Mouse (Mus musculus): ENCODE data around the gene Cryab. TPM values are rescaled to one million over a fixed set of nuclear protein-coding genes. Genes with fewer than 3 reads are reported as not detected.
A peak's percentile ranks its signal among the peaks of the same experiment; 100 is the strongest.

Gene Cryab
- polyA plus RNA-seq, 1 experiment from 2014 or later, result 36.0 TPM

GRCm38 (mm10) chr9:50727171-50727924 is 23.8 kb upstream of the Cryab start:
- under 1% methylated on average over 30 of the region's 30 CpGs for WGBS
- peaks cover 32% of the 10 kb centered on the region for H3K4me1 ChIP-seq
- ATAC-seq (ENCODE audit: insufficient number of reproducible peaks, insufficient read depth, low FRiP score, low TSS enrichment), result peak; percentile 5

DNA sequence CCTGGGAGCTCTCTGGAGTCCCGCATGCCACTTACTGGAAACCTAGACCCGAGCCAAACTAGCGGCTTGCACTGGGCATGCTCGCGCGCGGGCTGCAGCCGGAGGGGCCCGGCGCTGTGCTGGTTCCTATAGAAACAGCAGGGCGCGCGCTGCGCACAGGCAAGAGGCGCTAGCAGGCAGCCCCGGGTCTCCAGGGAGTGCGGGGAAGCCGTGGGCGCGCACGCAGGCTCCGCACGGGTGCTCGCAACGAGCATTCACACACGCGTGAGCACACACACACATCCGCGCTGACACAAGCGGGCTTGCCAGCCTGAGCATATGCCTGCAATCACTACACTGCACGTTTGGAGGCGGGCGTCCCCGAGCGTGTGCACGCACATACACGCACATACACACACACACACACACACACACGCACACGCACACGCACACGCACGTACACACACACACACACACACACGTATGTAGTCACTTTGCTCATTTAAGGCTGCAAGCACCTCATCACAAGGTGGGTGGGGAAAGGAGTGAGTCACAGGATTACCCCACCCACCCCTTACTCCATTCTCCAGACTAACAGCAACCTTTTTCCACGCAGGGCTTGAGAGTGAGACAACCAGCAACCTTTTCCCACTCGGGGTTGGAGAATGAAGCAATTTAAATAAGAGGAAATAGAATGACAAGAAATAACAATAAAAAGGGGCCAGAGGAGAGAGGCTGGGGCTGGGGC is 23.0 kb upstream of the Cryab start:
- H3K27me3 ChIP-seq, result no peaks in the 10 kb centered on the region
- peaks cover 31% of the 10 kb centered on the region for H3K4me1 ChIP-seq
- WGBS, result under 1% methylated on average over 44 of the region's 45 CpGs
- peak overlapping the region; percentile 64 for H3K9ac ChIP-seq
- no peaks in the 10 kb centered on the region for H3K9me3 ChIP-seq
- H3K27ac ChIP-seq, result peak overlapping the region; percentile 81
- ATAC-seq (ENCODE audit: insufficient number of reproducible peaks, insufficient read depth, low FRiP score, low TSS enrichment), result peak; percentile 94
- peak overlapping the region; percentile 76 for H3K4me2 ChIP-seq (replicated peaks)
- H3K36me3 ChIP-seq, result no peaks in the 10 kb centered on the region
- H3K4me3 ChIP-seq, result peak overlapping the region; percentile 61

More at GRCm38 (mm10) chr9:50727171-50727924, 23.8 kb upstream of the Cryab start:
- peak overlapping the region; percentile 81 for H3K27ac ChIP-seq
- peak overlapping the region; percentile 76 for H3K4me2 ChIP-seq (replicated peaks)
- no peaks in the 10 kb centered on the region for H3K27me3 ChIP-seq
- H3K4me3 ChIP-seq, result peak overlapping the region; percentile 61
- peak overlapping the region; percentile 64 for H3K9ac ChIP-seq
- no peaks in the 10 kb centered on the region for H3K9me3 ChIP-seq
- no peaks in the 10 kb centered on the region for H3K36me3 ChIP-seq

DNA sequence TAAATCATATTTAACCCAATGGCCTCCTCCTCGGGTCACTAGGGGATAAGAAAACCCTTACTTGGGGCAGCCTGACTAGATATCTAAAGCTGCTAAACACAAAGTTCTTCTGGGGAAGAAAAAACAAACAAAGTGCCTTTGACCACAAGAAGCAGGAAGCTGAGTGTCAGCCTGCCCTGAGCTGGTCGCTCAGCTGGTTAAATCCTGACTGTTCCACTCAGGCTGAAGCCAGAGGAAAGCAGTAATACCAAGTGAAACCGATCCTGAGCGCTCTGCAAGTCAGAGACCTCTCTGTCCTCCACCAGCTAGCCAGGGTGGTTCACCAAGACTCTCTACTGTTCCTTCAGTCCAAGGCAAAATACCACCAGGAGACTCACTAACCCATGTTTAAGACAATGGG is 21.5 kb upstream of the Cryab start:
- 36% methylated on average over 4 of the region's 4 CpGs for WGBS
- ATAC-seq (ENCODE audit: insufficient number of reproducible peaks, insufficient read depth, low FRiP score, low TSS enrichment), result no peak
- Histone ChIP-seq H3K27ac (no peak overlapping the region), H3K9ac (no peak overlapping the region), H3K9me3 (no peaks in the 10 kb centered on the region), H3K4me1 (peaks cover 20% of the 10 kb centered on the region), H3K4me2 (replicated peaks) (no peak overlapping the region), H3K4me3 (no peak overlapping the region), H3K36me3 (no peaks in the 10 kb centered on the region), H3K27me3 (no peaks in the 10 kb centered on the region)

DNA sequence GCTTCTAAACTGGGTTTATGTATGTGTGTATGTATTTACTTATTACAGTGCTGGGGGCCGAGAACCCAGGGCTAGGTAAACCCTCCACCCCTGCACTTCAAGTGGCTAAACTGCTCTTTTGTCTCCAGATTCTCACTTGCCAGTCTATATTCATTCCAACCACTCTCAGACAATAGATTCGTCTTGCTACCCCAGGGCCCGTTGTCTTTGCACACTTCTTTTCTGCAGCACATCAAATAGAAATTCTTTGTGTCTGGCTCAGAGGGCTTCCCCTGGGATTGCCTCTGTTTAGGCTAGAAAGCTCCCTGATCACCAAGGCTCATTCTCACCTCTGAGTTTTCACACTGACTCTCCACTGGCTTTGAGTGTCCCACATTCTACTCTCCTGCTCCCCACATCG is 18.6 kb upstream of the Cryab start:
- no peak for ATAC-seq (ENCODE audit: insufficient number of reproducible peaks, insufficient read depth, low FRiP score, low TSS enrichment)
- H3K36me3 ChIP-seq, result no peaks in the 10 kb centered on the region
- no peaks in the 10 kb centered on the region for H3K9me3 ChIP-seq
- H3K4me2 ChIP-seq (replicated peaks), result no peak overlapping the region
- 39% methylated on average over 4 of the region's 4 CpGs for WGBS
- no peaks in the 10 kb centered on the region; the same call in 1 of the 2 replicates for H3K4me1 ChIP-seq
- H3K27ac ChIP-seq, result no peak overlapping the region
- no peak overlapping the region for H3K4me3 ChIP-seq
- H3K27me3 ChIP-seq, result no peaks in the 10 kb centered on the region
- H3K9ac ChIP-seq, result no peak overlapping the region

GRCm38 (mm10) chr9:50734989-50735388 is 16.1 kb upstream of the Cryab start:
- ATAC-seq (ENCODE audit: insufficient number of reproducible peaks, insufficient read depth, low FRiP score, low TSS enrichment), result no peak
- Histone ChIP-seq H3K4me3 (no peak overlapping the region), H3K4me1 (peaks cover 6% of the 10 kb centered on the region; the same call in 1 of the 2 replicates), H3K36me3 (no peaks in the 10 kb centered on the region), H3K27me3 (no peaks in the 10 kb centered on the region), H3K4me2 (replicated peaks) (no peak overlapping the region), H3K9me3 (no peaks in the 10 kb centered on the region), H3K27ac (no peak overlapping the region), H3K9ac (no peak overlapping the region; the same call in 1 of the 2 replicates)
- WGBS, result 2% methylated on average over 9 of the region's 9 CpGs

GRCm38 (mm10) chr9:50738914-50739870 is 11.9 kb upstream of the Cryab start, which contains the start of gene Dixdc1:
Dixdc1 (minus strand) TSS chr9:50739517.
- peak within 1 kb of the TSS; percentile 30 for H3K4me3 ChIP-seq
- 14% methylated on average over 35 of the region's 36 CpGs for WGBS
- no peaks in the 10 kb centered on the region for H3K36me3 ChIP-seq
- no peaks in the 10 kb centered on the region for H3K9me3 ChIP-seq
- H3K9ac ChIP-seq, result no peak within 1 kb of the TSS
- H3K27me3 ChIP-seq, result no peaks in the 10 kb centered on the region
- H3K27ac ChIP-seq, result no peak within 1 kb of the TSS
- peaks cover 6% of the 10 kb centered on the region; the same call in 1 of the 2 replicates for H3K4me1 ChIP-seq
- peak; percentile 95 for ATAC-seq (ENCODE audit: insufficient number of reproducible peaks, insufficient read depth, low FRiP score, low TSS enrichment)
- H3K4me2 ChIP-seq (replicated peaks), result peak within 1 kb of the TSS; percentile 62

DNA sequence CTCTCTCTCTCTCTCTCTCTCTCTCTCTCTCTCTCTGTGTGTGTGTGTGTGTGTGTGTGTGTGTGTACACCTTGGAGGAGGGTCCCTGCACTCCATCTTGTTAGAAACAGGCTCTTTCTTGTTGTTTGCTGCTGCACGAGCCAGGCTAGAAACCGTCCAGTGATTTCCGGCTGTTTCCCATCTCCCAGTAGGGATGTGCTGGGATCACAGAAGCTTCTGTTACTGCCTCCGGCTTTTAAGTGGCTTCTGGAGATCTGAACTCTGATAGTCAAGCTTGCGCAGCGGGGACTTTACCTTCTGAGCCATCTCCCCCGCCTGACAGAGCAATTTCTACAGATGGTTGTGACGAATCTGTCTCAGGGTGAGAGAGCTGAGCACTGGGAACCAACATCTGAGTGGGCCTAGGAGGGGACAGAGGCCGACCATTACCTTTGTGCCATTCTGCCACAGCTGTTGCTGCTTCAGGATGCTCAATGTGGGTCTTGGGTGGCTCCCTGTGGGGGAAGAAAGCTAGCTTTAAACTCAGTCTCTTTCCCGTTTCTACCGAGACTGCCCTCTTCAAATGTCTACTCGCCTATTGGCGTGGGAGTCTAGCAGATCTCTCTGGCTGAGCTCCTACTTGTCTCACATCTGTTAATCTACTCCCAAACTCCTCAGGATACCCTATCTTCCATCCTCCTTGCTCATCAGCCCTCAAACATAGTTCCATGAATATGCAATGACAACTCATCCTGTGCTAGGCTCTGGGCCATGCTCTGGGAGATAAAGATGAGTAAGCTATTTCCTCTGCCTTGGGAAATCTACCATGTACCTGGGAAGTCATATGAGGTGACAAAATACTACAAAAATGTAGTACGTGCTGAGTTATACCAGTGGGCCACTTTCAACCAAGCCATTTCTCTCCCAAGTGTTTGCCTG is 10.0 kb upstream of the Cryab start:
- Histone ChIP-seq H3K4me2 (replicated peaks) (no peak overlapping the region), H3K4me3 (no peak overlapping the region), H3K9me3 (no peaks in the 10 kb centered on the region), H3K27me3 (peaks cover 7% of the 10 kb centered on the region; the same call in 1 of the 2 replicates), H3K4me1 (peaks cover 10% of the 10 kb centered on the region), H3K27ac (no peak overlapping the region), H3K9ac (no peak overlapping the region), H3K36me3 (no peaks in the 10 kb centered on the region)
- ATAC-seq (ENCODE audit: insufficient number of reproducible peaks, insufficient read depth, low FRiP score, low TSS enrichment), result no peak
- 81% methylated on average over 14 of the region's 14 CpGs for WGBS

- H3K4me3 ChIP-seq, result no peak overlapping the region
- no peak overlapping the region for H3K9ac ChIP-seq
- WGBS, result 85% methylated on average over 3 of the region's 3 CpGs
- H3K36me3 ChIP-seq, result no peaks in the 10 kb centered on the region
- no peak overlapping the region for H3K27ac ChIP-seq
- no peaks in the 10 kb centered on the region for H3K9me3 ChIP-seq
- H3K4me2 ChIP-seq (replicated peaks), result no peak overlapping the region
- peaks cover 15% of the 10 kb centered on the region for H3K4me1 ChIP-seq
- ATAC-seq (ENCODE audit: insufficient number of reproducible peaks, insufficient read depth, low FRiP score, low TSS enrichment), result no peak
- H3K27me3 ChIP-seq, result peaks cover 8% of the 10 kb centered on the region; the same call in 1 of the 2 replicates
Observed at GRCm38 (mm10) chr9:50742261-50742660, 8.9 kb upstream of the Cryab start.

DNA sequence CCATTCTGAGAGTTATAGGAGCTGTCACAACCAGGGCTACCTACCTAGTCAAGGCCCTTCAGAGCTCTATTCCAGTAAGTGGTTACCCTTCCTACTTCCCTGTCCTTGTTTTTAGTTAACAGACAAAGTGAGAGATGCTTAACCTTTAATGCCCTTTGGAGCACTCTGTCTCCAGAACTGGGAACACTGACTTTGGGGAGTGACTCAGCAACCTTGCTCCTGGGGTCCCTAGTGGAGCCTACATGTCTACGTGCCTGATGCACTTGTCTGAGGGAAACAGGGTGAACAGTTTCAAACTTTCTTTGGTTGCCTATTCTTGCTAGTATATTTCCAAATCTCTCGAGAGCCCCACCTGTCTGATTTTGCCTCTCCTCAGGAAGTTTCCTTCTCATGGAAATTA is 8.4 kb upstream of the Cryab start:
- Histone ChIP-seq H3K4me3 (no peak overlapping the region), H3K27me3 (peaks cover 8% of the 10 kb centered on the region; the same call in 1 of the 2 replicates)
- 77% methylated on average over 2 of the region's 2 CpGs for WGBS

GRCm38 (mm10) chr9:50745806-50746205 is 5.3 kb upstream of the Cryab start:
- Histone ChIP-seq H3K36me3 (no peaks in the 10 kb centered on the region), H3K4me2 (replicated peaks) (peak overlapping the region; percentile 57), H3K27me3 (peaks cover 8% of the 10 kb centered on the region; the same call in 1 of the 2 replicates), H3K4me1 (peaks cover 13% of the 10 kb centered on the region), H3K9me3 (no peaks in the 10 kb centered on the region), H3K27ac (peak overlapping the region; percentile 54; the same call in 1 of the 2 replicates), H3K9ac (peak overlapping the region; percentile 30; the same call in 1 of the 2 replicates), H3K4me3 (peak overlapping the region; percentile 35)
- 10% methylated on average over 7 of the region's 7 CpGs for WGBS
- no peak for ATAC-seq (ENCODE audit: insufficient number of reproducible peaks, insufficient read depth, low FRiP score, low TSS enrichment)

More for the DNA sequence above, 8.4 kb upstream of the Cryab start:
- no peak overlapping the region for H3K4me2 ChIP-seq (replicated peaks)
- no peak overlapping the region for H3K27ac ChIP-seq
- no peaks in the 10 kb centered on the region for H3K9me3 ChIP-seq
- ATAC-seq (ENCODE audit: insufficient number of reproducible peaks, insufficient read depth, low FRiP score, low TSS enrichment), result no peak
- no peaks in the 10 kb centered on the region for H3K36me3 ChIP-seq
- H3K9ac ChIP-seq, result no peak overlapping the region
- peaks cover 15% of the 10 kb centered on the region for H3K4me1 ChIP-seq
